In the genomic region with DNA sequence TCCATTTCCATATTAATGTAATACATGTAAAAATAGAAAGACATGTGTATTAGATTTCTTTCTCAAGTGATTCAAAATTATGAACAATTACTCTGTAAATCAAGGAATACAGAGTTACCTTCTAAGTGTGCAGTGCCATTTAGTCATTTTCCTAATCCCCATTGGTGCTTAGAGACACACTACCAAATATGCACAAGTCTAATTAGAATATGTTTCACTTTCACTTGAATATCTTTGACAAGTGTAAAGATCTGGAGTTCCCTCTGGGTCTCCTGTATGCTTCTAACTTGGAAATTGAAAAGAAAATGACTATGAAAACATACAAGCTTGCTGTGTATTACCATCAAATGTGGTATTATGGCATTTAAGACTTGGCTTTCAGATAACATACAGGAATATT, we compare ENCODE assay signal across 27 mouse cellular contexts.
"Had no signal": no experiment of that assay in that cellular context is flagged by ENCODE, and none has a peak within 500 bp of the region (broad histone marks: within the 10 kb centered on the region; RNA-seq: fewer than 3 reads in every experiment).

No protein-coding gene starts in this region.

- H3K27me3 ChIP-seq: heart, embryonic 13.5 days; heart, embryonic 15.5 days; hindbrain, embryonic 13.5 days; hindbrain, embryonic 15.5 days; kidney, embryonic 15.5 days; limb, embryonic 12.5 days; liver, embryonic 13.5 days; liver, embryonic 15.5 days had no signal

- H3K9me3 ChIP-seq: heart, embryonic 13.5 days; heart, embryonic 15.5 days; hindbrain, embryonic 13.5 days; hindbrain, embryonic 15.5 days; kidney, embryonic 15.5 days; limb, embryonic 10.5 days; limb, embryonic 12.5 days; liver, embryonic 13.5 days; liver, embryonic 15.5 days had no signal

- H3K4me3 ChIP-seq: heart, adult 2 months; heart, embryonic 13.5 days; heart, embryonic 15.5 days; hindbrain, embryonic 13.5 days; hindbrain, embryonic 15.5 days; kidney, embryonic 15.5 days; left cerebral cortex, adult 2 months; limb, embryonic 10.5 days; limb, embryonic 12.5 days; liver, embryonic 13.5 days; liver, embryonic 15.5 days had no signal

- H3K9ac ChIP-seq: heart, embryonic 13.5 days; heart, embryonic 15.5 days; hindbrain, embryonic 13.5 days; hindbrain, embryonic 15.5 days; kidney, embryonic 15.5 days; limb, embryonic 12.5 days; liver, embryonic 13.5 days; liver, embryonic 15.5 days had no signal

- H3K4me1 ChIP-seq: hindbrain, embryonic 13.5 days; hindbrain, embryonic 15.5 days; kidney, embryonic 15.5 days; limb, embryonic 10.5 days; limb, embryonic 12.5 days; liver, embryonic 13.5 days; liver, embryonic 15.5 days had no signal

- H3K27ac ChIP-seq: heart, adult 2 months; heart, embryonic 13.5 days; heart, embryonic 15.5 days; hindbrain, embryonic 13.5 days; hindbrain, embryonic 15.5 days; hindbrain, postnatal 0 days; kidney, embryonic 15.5 days; kidney, postnatal 0 days; left cerebral cortex, adult 2 months; limb, embryonic 10.5 days; limb, embryonic 12.5 days; liver, embryonic 13.5 days; liver, embryonic 15.5 days had no signal

- DNase-seq: gastrocnemius, postnatal 14 days; gastrocnemius, postnatal 36 days; heart, adult 11 months; heart, adult 2 months; heart, postnatal 14 days; heart, postnatal 36 days; kidney, adult 11 months; kidney, adult 2 months; kidney, adult 9 months; kidney, postnatal 14 days; kidney, postnatal 36 days; liver; liver, embryonic 13.5 days had no signal

- ATAC-seq: hindbrain, postnatal 0 days; intestine, embryonic 16.5 days had no signal

- H3K4me2 ChIP-seq: heart, embryonic 11.5 days; heart, embryonic 13.5 days; heart, embryonic 15.5 days; hindbrain, embryonic 13.5 days; hindbrain, embryonic 15.5 days; kidney, embryonic 15.5 days; limb, embryonic 12.5 days; liver, embryonic 11.5 days; liver, embryonic 13.5 days; liver, embryonic 15.5 days had no signal

- H3K36me3 ChIP-seq: heart, embryonic 13.5 days; heart, embryonic 15.5 days; hindbrain, embryonic 13.5 days; hindbrain, embryonic 15.5 days; kidney, embryonic 15.5 days; limb, embryonic 10.5 days; limb, embryonic 12.5 days; liver, embryonic 13.5 days; liver, embryonic 15.5 days had no signal
